Mouse (Mus musculus): ENCODE measurements around the gene Gm3015.
"Not testable (repeated sequence)": the region's sequence is repeated elsewhere in the genome, so short reads cannot be mapped to it uniquely, and the experiment has no call there.

Gm3015 gene

GRCm38 (mm10) chr14:42768721-42769120 lies at the start of gene Gm3015:
Gene Gm3015, minus strand, starts transcription at chr14:42768821.
- DNase-seq = not testable (repeated sequence)

- DNase-seq = not testable (repeated sequence)
Observed at GRCm38 (mm10) chr14:42797887-42798286, 29.3 kb upstream of the Gm3015 start, which contains the start of gene Gm10377. Gene Gm10377, minus strand, starts transcription at chr14:42797987.

Data from lung, postnatal 10 days (tissue).